Mouse (Mus musculus) heart, adult 2 months (tissue): ENCODE results near the gene Sdr39u1.

ENCODE experiments used
- CTCF ChIP-seq: fragments of 200-600 bp; IDR thresholded peaks from 2 replicates; pipeline ENCODE4 v1.8.1; 2022; ENCODE audit warnings: antibody characterized with exemption, mild to moderate bottlenecking, moderate library complexity
- POLR2A ChIP-seq: fragments of 200-500 bp; IDR thresholded peaks from 2 replicates; pipeline ENCODE4 v1.6.1; 2011; ENCODE audit warnings: mild to moderate bottlenecking, low read depth, low read length, control low read depth; ENCODE audit not compliant: insufficient read depth

DNA sequence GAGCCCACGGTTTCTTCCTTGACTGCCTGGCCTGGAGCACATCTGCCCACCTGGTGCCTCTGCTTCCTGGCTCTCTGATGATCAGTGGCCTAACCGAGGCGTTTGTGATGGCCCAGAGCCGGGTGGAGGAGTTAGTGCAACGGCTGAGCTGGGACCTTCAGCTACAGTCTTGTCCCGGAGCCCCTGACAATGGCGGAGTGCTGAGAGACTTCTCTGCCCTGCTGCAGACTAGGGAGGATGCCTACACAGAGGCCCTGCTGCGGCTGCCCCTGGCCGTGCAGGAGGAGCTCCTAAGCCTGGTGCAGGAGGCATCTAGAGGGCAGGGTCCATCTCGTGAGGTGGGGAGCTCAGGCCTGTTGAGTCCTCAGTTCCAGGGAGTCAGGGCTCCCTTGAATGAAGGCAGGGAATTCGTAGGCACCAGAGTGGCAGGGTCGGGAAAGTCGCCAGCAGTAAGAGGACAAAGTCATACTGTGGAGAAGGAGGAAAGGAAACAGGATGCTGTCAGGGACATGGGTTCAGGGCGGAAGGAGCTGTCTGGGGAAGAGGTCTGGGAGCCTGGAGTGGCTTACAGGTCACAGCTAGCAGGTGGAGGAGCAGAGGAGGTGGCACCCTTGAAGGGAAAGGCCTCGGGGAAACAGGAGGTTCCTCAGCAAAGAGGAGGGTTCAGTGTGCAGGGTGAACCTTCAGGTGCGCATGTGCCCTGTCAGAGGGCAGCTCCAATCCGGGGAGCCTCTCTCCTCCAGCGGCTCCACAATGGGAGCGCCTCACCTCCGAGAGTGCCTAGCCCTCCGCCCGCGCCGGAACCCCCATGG, 13.3 kb downstream of the Sdr39u1 start:
- TF ChIP-seq CTCF (no peak), POLR2A (no peak)
